Mouse (Mus musculus) midbrain, embryonic 10.5 days (tissue): ENCODE measurements around the gene BC037034. TPM values are rescaled to one million over a fixed set of nuclear protein-coding genes. Genes with fewer than 3 reads are reported as not detected.
"Not testable (repeated sequence)": the region's sequence is repeated elsewhere in the genome, so short reads cannot be mapped to it uniquely, and the experiment has no call there.

Source experiments
- DNase-seq: peaks from one replicate; pipeline ENCODE4 v3.0.0-alpha.2; 2017; ENCODE audit warnings: low spot score
- H3K27ac ChIP-seq: fragments of 300-500 bp; sonication (generic); replicated peaks from 2 replicates; pipeline ENCODE4 v1.5.1; 2016; ENCODE audit warnings: mild to moderate bottlenecking
- H3K27me3 ChIP-seq: fragments of 300-500 bp; sonication (generic); 2 replicates; pipeline ENCODE4 v1.6.1; 2016; ENCODE audit warnings: low read depth, mild to moderate bottlenecking; ENCODE audit not compliant: poor library complexity, severe bottlenecking
- H3K36me3 ChIP-seq: fragments of 300-500 bp; sonication (generic); 2 replicates; pipeline ENCODE4 v1.6.1; 2016; ENCODE audit warnings: mild to moderate bottlenecking, moderate library complexity
- H3K4me1 ChIP-seq: fragments of 300-500 bp; sonication (generic); 2 replicates; pipeline ENCODE4 v1.6.1; 2016
- H3K4me3 ChIP-seq: fragments of 300-500 bp; sonication (generic); 2 replicates; pipeline ENCODE4 v1.5.1; 2016; ENCODE audit warnings: mild to moderate bottlenecking, moderate library complexity
- H3K9me3 ChIP-seq: fragments of 300-500 bp; sonication (generic); replicated peaks from 2 replicates; pipeline ENCODE4 v1.6.1; 2016; ENCODE audit warnings: mild to moderate bottlenecking
- WGBS: fragments of 180-500 bp; shearing (Covaris S2); methylation state at CpG from one replicate; pipeline ENCODE4 v1.1.7; 2016; 5-methylcytosine and 5-hydroxymethylcytosine counted together
- polyA plus RNA-seq: library from polyadenylated mRNA; unstranded; fragments of >200 nt; fragmentation: Nextera tagmentation; extraction: Ambion mirVana; gene quantifications from 2 replicates; pipeline ENCODE4 v1.2.1, GENCODE M21; 2016

Gene BC037034
- polyA plus RNA-seq, 1 experiment from 2014 or later, result 6.9 TPM

GRCm38 (mm10) chr5:138228026-138228425 lies 35.8 kb downstream of the BC037034 start:
- H3K27ac ChIP-seq, result no peak overlapping the region
- WGBS, result 64% methylated on average over 3 of the region's 3 CpGs

GRCm38 (mm10) chr5:138227367-138227766 lies 36.5 kb downstream of the BC037034 start:
- H3K27ac ChIP-seq, result no peak overlapping the region
- no peaks in the 10 kb centered on the region for H3K9me3 ChIP-seq
- no peak overlapping the region for H3K4me3 ChIP-seq

More at GRCm38 (mm10) chr5:138228026-138228425, 35.8 kb downstream of the BC037034 start:
- Histone ChIP-seq H3K27me3 (no peaks in the 10 kb centered on the region), H3K9me3 (no peaks in the 10 kb centered on the region), H3K4me3 (no peak overlapping the region), H3K4me1 (peaks cover 4% of the 10 kb centered on the region; the same call in 1 of the 2 replicates), H3K36me3 (no peaks in the 10 kb centered on the region)
- DNase-seq, result no peak

DNA sequence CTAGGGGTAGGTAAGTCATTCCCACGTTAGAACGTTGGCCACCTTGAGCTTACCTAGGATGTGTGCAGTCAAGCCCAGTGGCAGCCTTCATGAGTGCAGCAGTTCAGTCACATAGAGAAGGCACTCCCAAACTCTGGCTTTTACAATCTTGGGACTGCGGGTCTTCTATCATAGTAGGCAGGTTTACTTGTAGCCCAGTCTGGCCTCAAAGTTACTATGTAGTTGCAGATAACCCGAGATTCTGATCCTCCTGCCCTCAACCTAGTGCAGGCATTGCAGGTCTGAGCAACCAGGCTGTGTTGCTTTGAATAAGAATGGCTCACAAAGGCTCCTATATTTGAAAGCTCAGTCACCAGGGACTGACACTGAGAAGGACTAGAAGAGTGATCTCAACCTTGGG lies 37.3 kb downstream of the BC037034 start:
- 86% methylated on average over 4 of the region's 4 CpGs for WGBS
- H3K27ac ChIP-seq, result no peak overlapping the region
- H3K27me3 ChIP-seq, result no peaks in the 10 kb centered on the region
- no peaks in the 10 kb centered on the region for H3K9me3 ChIP-seq
- no peak overlapping the region for H3K4me3 ChIP-seq
- no peak for DNase-seq
- no peaks in the 10 kb centered on the region for H3K36me3 ChIP-seq
- H3K4me1 ChIP-seq, result 0 out of 2 replicates have a peak, but pooled peaks cover under 1% of the 10 kb centered on the region

More at GRCm38 (mm10) chr5:138227367-138227766, 36.5 kb downstream of the BC037034 start:
- Histone ChIP-seq H3K27me3 (no peaks in the 10 kb centered on the region), H3K36me3 (no peaks in the 10 kb centered on the region), H3K4me1 (peaks cover 4% of the 10 kb centered on the region; the same call in 1 of the 2 replicates)
- WGBS, result 83% methylated on average over 2 of the region's 2 CpGs
- DNase-seq, result no peak

DNA sequence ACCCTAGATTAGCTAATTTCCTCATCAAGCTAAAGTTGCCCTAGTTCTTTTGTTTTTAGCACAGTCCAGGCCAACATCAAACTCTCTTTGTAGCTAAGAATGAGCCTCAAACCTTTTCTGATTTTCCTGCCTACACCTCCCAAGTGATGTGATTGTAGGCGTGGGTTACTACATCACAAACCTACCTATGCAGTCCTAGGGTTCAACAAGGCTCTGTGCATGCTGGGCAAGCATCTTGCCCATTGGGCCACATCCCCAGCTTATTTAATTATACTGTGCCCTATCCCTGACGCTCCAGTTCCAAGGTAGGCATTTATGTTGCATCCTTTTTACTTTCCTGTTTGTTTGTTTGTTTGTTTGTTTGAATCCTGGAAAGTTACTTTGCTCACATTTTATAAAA lies 38.1 kb downstream of the BC037034 start, which contains the start of gene Nxpe5:
Gene Nxpe5 (plus strand): TSS at position 199 of the 400 bp plus-strand sequence.
- no peak for DNase-seq
- WGBS, result 56% methylated on average over 2 of the region's 2 CpGs
- Histone ChIP-seq H3K27me3 (no peaks in the 10 kb centered on the region), H3K9me3 (no peaks in the 10 kb centered on the region), H3K27ac (no peak within 1 kb of the TSS), H3K4me3 (no peak within 1 kb of the TSS), H3K4me1 (no peaks in the 10 kb centered on the region), H3K36me3 (no peaks in the 10 kb centered on the region)

GRCm38 (mm10) chr5:138223287-138223686 lies 40.5 kb downstream of the BC037034 start:
- 67% methylated on average over 3 of the region's 3 CpGs for WGBS
- Histone ChIP-seq H3K27ac (no peak overlapping the region), H3K36me3 (no peaks in the 10 kb centered on the region), H3K4me3 (no peak overlapping the region), H3K27me3 (no peaks in the 10 kb centered on the region), H3K4me1 (no peaks in the 10 kb centered on the region), H3K9me3 (no peaks in the 10 kb centered on the region)
- DNase-seq, result no peak

GRCm38 (mm10) chr5:138222111-138222510 lies 41.7 kb downstream of the BC037034 start:
- no peaks in the 10 kb centered on the region for H3K27me3 ChIP-seq
- H3K9me3 ChIP-seq, result peaks cover 8% of the 10 kb centered on the region; the same call in 1 of the 2 replicates
- no peak overlapping the region for H3K27ac ChIP-seq
- H3K4me3 ChIP-seq, result no peak overlapping the region
- no peaks in the 10 kb centered on the region for H3K4me1 ChIP-seq
- DNase-seq, result peak; percentile 71
- WGBS, result 24% methylated on average over 4 of the region's 4 CpGs
- H3K36me3 ChIP-seq, result no peaks in the 10 kb centered on the region

DNA sequence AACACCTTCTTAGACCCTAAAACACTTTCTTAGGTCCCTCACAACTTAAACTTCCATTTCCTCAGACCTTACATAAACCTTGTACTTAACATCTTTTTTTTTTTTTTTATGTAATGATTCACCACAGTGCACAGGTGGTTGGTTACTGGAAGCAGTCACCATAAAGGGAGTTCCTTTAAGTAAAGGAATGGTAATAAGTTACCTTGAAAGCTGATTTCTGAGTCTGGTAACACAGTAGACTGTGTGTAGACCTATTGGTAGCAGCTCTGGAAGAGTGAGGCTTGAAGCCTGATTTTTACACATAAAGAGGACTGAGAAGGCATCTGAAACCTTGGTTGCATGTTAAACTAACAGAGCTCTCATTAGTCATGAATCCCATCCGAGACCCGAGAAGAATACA lies 44.0 kb downstream of the BC037034 start:
- H3K27ac ChIP-seq, result no peak overlapping the region
- no peaks in the 10 kb centered on the region for H3K4me1 ChIP-seq
- 73% methylated on average over 2 of the region's 2 CpGs for WGBS
- DNase-seq, result no peak
- H3K4me3 ChIP-seq, result no peak overlapping the region
- no peaks in the 10 kb centered on the region for H3K27me3 ChIP-seq
- peaks cover 30% of the 10 kb centered on the region for H3K9me3 ChIP-seq
- no peaks in the 10 kb centered on the region for H3K36me3 ChIP-seq

GRCm38 (mm10) chr5:138216632-138217031 lies 47.2 kb downstream of the BC037034 start:
- not testable (repeated sequence) for H3K27me3 ChIP-seq, H3K27ac ChIP-seq, H3K4me3 ChIP-seq, DNase-seq, H3K36me3 ChIP-seq, H3K4me1 ChIP-seq
- 97% methylated on average over 13 of the region's 13 CpGs for WGBS
- H3K9me3 ChIP-seq, result peaks cover 48% of the 10 kb centered on the region

Other genes starting within 250 kb of the BC037034 start
- not detected in 2 replicates for gene Smok3a, start 242.8 kb downstream of the BC037034 start, polyA plus RNA-seq
- gene Smok3b, start 242.6 kb downstream of the BC037034 start, polyA plus RNA-seq, result not detected in 2 replicates
- not detected in 2 replicates for gene Smok3c, start 210.8 kb downstream of the BC037034 start, polyA plus RNA-seq
- gene Zkscan1, start 178.9 kb downstream of the BC037034 start, polyA plus RNA-seq, result 23.1 and 31.1 TPM in 2 replicates
- gene Zscan21, start 147.1 kb downstream of the BC037034 start, polyA plus RNA-seq, result 105 and 114 TPM in 2 replicates
- 42.6 and 46.7 TPM in 2 replicates for gene Zfp113, start 108.3 kb downstream of the BC037034 start, polyA plus RNA-seq
- 369 and 387 TPM in 2 replicates for gene Cops6, start 103.0 kb downstream of the BC037034 start, polyA plus RNA-seq
- 27.8 and 28.5 TPM in 2 replicates for gene Ap4m1, start 92.0 kb downstream of the BC037034 start, polyA plus RNA-seq
- 376 and 423 TPM in 2 replicates for gene Mcm7, start 91.6 kb downstream of the BC037034 start, polyA plus RNA-seq
- gene Taf6, start 76.6 kb downstream of the BC037034 start, polyA plus RNA-seq, result 138 and 146 TPM in 2 replicates
- gene Cnpy4, start 76.5 kb downstream of the BC037034 start, polyA plus RNA-seq, result 54.4 and 58.2 TPM in 2 replicates
- gene Mblac1, start 69.7 kb downstream of the BC037034 start, polyA plus RNA-seq, result 10.3 and 10.5 TPM in 2 replicates
- gene Nxpe5, start 38.1 kb downstream of the BC037034 start, polyA plus RNA-seq, result not detected in 2 replicates
- gene Lamtor4, start 8.6 kb downstream of the BC037034 start, polyA plus RNA-seq, result 47.9 and 48.5 TPM in 2 replicates
- 7.1 and 7.3 TPM in 2 replicates for gene Gal3st4, start 8.8 kb upstream of the BC037034 start, polyA plus RNA-seq
- gene Gm43720, start 15.9 kb upstream of the BC037034 start, polyA plus RNA-seq, result 0.10 TPM in 2 replicates
- 42.9 and 68.5 TPM in 2 replicates for gene Gpc2, start 16.0 kb upstream of the BC037034 start, polyA plus RNA-seq
- gene Stag3, start 16.2 kb upstream of the BC037034 start, polyA plus RNA-seq, result 2.5 and 4.4 TPM in 2 replicates
- gene Pvrig, start 77.9 kb upstream of the BC037034 start, polyA plus RNA-seq, result not detected in 2 replicates
- gene Zfp157, start 177.4 kb upstream of the BC037034 start, polyA plus RNA-seq, result 38.3 and 50.0 TPM in 2 replicates